Mouse (Mus musculus) CD4-positive helper T cell, adult 2 months (primary cell): ENCODE measurements around the gene Gm10230.
"Not testable (repeated sequence)": the region's sequence is repeated elsewhere in the genome, so short reads cannot be mapped to it uniquely, and the experiment has no call there.

Experiments
- DNase-seq: peaks from one replicate; pipeline ENCODE4 v3.0.0-alpha.2; 2012; ENCODE audit warnings: low read depth, missing footprints, low spot score

Gene Gm10230

GRCm38 (mm10) chrX:27494782-27495181, at the start of gene Gm10230:
TSS of gene Gm10230 (minus strand) at chrX:27494882.
- not testable (repeated sequence) for DNase-seq
